Mouse (Mus musculus): ENCODE results near the gene Tle1.
A peak's percentile ranks its signal among the peaks of the same experiment; 100 is the strongest.

The Tle1 gene

GRCm38 (mm10) chr4:72162445-72163218 is 38.1 kb downstream of the Tle1 start:
- no peak for DNase-seq

GRCm38 (mm10) chr4:72160102-72160511 is 40.6 kb downstream of the Tle1 start:
- no peak for DNase-seq

GRCm38 (mm10) chr4:72157931-72158371 is 42.8 kb downstream of the Tle1 start:
- peak; percentile 8 for DNase-seq

GRCm38 (mm10) chr4:72150460-72151131 is 50.1 kb downstream of the Tle1 start:
- DNase-seq, result no peak

GRCm38 (mm10) chr4:72146003-72146402 is 54.7 kb downstream of the Tle1 start:
- no peak for DNase-seq

GRCm38 (mm10) chr4:72144541-72144940 is 56.2 kb downstream of the Tle1 start:
- DNase-seq, result no peak

GRCm38 (mm10) chr4:72140706-72141105 is 60.0 kb downstream of the Tle1 start:
- DNase-seq, result no peak

- DNase-seq, result no peak
Observed at GRCm38 (mm10) chr4:72139475-72140120, 61.1 kb downstream of the Tle1 start.

GRCm38 (mm10) chr4:72138264-72139080 is 62.2 kb downstream of the Tle1 start:
- DNase-seq, result no peak

GRCm38 (mm10) chr4:72132646-72133045 is 68.1 kb downstream of the Tle1 start:
- DNase-seq, result no peak

- no peak for DNase-seq
Observed at GRCm38 (mm10) chr4:72127596-72127995, 73.1 kb downstream of the Tle1 start.

- DNase-seq, result no peak
Observed at GRCm38 (mm10) chr4:72124790-72125189, 75.9 kb downstream of the Tle1 start.

GRCm38 (mm10) chr4:72122837-72123236 is 77.9 kb downstream of the Tle1 start:
- DNase-seq, result no peak

- no peak for DNase-seq
Observed at GRCm38 (mm10) chr4:72122343-72122742, 78.4 kb downstream of the Tle1 start.

- DNase-seq, result no peak
Observed at GRCm38 (mm10) chr4:72120050-72120449, 80.7 kb downstream of the Tle1 start.

- DNase-seq, result no peak
Observed at GRCm38 (mm10) chr4:72105702-72106101, 95.0 kb downstream of the Tle1 start.

GRCm38 (mm10) chr4:72104186-72104585 is 96.5 kb downstream of the Tle1 start:
- no peak for DNase-seq

GRCm38 (mm10) chr4:72087811-72088210 is 112.9 kb downstream of the Tle1 start:
- no peak for DNase-seq

- no peak for DNase-seq
Observed at GRCm38 (mm10) chr4:72069111-72069534, 131.6 kb downstream of the Tle1 start.

- no peak for DNase-seq
Observed at GRCm38 (mm10) chr4:72067937-72068336, 132.8 kb downstream of the Tle1 start.
